Mouse (Mus musculus) forebrain, embryonic 12.5 days (tissue): ENCODE results near the gene Bcat1. TPM values are rescaled to one million over a fixed set of nuclear protein-coding genes. Genes with fewer than 3 reads are reported as not detected.
A peak's percentile ranks its signal among the peaks of the same experiment; 100 is the strongest.

Experiments used
- ATAC-seq: fragments of 200-750 bp; cut with Nextera tagmentation; 2 replicates; pipeline ENCODE4 v1.8.0; 2017; ENCODE audit warnings: moderate TSS enrichment; ENCODE audit not compliant: low FRiP score
- H3K27ac ChIP-seq: fragments of 300-500 bp; sonication (generic); 2 replicates; pipeline ENCODE4 v1.5.1; 2016; ENCODE audit warnings: mild to moderate bottlenecking
- H3K27me3 ChIP-seq: fragments of 300-500 bp; sonication (generic); 2 replicates; pipeline ENCODE4 v1.6.1; 2016; ENCODE audit warnings: mild to moderate bottlenecking
- H3K36me3 ChIP-seq: fragments of 300-500 bp; sonication (generic); replicated peaks from 2 replicates; pipeline ENCODE4 v1.6.1; 2016; ENCODE audit warnings: mild to moderate bottlenecking
- H3K4me1 ChIP-seq: fragments of 300-500 bp; sonication (generic); 2 replicates; pipeline ENCODE4 v1.6.1; 2016
- H3K4me2 ChIP-seq: fragments of 300-500 bp; sonication (generic); 2 replicates; pipeline ENCODE4 v1.6.1; 2016; ENCODE audit warnings: mild to moderate bottlenecking, moderate library complexity
- H3K4me3 ChIP-seq: fragments of 300-500 bp; sonication (generic); replicated peaks from 2 replicates; pipeline ENCODE4 v1.5.1; 2016; ENCODE audit warnings: mild to moderate bottlenecking
- H3K9ac ChIP-seq: fragments of 300-500 bp; sonication (generic); 2 replicates; pipeline ENCODE4 v1.6.1; 2016; ENCODE audit warnings: mild to moderate bottlenecking
- H3K9me3 ChIP-seq: fragments of 300-500 bp; sonication (generic); 2 replicates; pipeline ENCODE4 v1.6.1; 2016
- WGBS: fragments of 180-500 bp; shearing (Covaris S2); methylation state at CpG from one replicate; pipeline ENCODE4 v1.1.7; 2016; 5-methylcytosine and 5-hydroxymethylcytosine counted together
- polyA plus RNA-seq: library from polyadenylated mRNA; unstranded; fragments of >200 nt; fragmentation: Nextera tagmentation; extraction: Ambion mirVana; gene quantifications from 2 replicates; pipeline ENCODE4 v1.2.1, GENCODE M21; 2016

Gene Bcat1
- polyA plus RNA-seq, 1 experiment from 2014 or later, result 98.9 TPM

DNA sequence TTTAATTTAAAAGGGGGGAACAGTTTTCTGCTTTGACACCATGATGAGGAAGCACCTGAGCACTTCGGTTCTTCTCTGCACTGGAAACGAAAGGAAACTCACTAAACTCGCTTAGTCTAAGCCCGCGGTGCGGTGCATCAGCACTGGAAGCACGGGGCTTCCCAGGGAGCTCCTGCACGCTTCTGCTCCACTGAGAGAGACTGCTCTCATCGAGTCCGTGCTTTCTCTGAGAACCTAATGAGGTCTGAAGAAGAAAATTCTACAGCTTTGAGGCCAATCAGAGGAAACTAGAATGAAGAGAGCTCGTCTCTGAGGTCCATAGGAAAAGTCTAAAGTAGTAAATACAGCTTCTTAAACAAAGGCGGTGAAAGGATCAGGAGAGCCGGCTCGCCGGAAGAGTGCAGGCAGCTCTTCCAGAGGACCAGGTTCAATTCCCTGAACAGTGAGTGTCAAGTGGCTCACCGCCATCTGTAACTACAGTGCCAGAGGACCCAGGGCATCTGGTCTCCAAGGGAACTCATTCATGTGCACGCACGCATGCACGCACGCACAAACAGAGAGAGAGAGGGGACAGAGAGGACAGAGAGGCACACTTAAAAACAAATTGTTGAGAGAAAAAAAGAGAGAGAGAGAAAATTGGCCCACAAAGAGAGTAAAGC is 30.9 kb downstream of the Bcat1 start:
- Histone ChIP-seq H3K4me3 (peak overlapping the region; percentile 10), H3K27ac (peak overlapping the region; percentile 33), H3K4me2 (peak overlapping the region; percentile 96), H3K4me1 (peaks cover 50% of the 10 kb centered on the region), H3K9me3 (no peaks in the 10 kb centered on the region), H3K36me3 (no peaks in the 10 kb centered on the region), H3K27me3 (no peaks in the 10 kb centered on the region), H3K9ac (peak overlapping the region; percentile 14; the same call in 1 of the 2 replicates)
- peak; percentile 52 for ATAC-seq
- WGBS, result 45% methylated on average over 20 of the region's 20 CpGs

DNA sequence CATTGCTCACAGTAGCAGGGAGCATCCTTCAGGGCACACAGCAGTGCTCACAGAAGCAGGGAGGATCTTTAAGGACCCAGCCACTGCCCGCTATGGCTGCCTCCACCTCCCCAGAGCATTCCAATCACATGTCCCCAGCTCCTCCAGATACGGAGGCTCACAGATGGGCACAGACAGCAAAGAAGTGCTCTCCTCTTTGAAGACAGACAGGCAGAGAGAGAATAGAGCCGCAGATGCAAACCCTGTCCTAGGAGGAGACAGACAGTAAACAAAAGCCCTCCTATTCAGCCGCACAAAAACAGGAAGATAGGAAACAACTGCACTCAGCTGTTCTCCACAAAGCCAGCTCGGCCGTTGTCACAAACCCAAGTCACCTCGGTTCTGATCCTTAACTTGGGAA is 35.3 kb downstream of the Bcat1 start:
- H3K4me2 ChIP-seq, result no peak overlapping the region
- peaks cover 31% of the 10 kb centered on the region for H3K4me1 ChIP-seq
- no peak overlapping the region for H3K4me3 ChIP-seq
- H3K36me3 ChIP-seq, result peaks cover 28% of the 10 kb centered on the region
- 39% methylated on average over 7 of the region's 7 CpGs for WGBS
- H3K9ac ChIP-seq, result no peak overlapping the region
- no peaks in the 10 kb centered on the region for H3K27me3 ChIP-seq
- ATAC-seq, result 0 out of 2 replicates have a peak, but pooled peaks have one; percentile 15
- no peaks in the 10 kb centered on the region for H3K9me3 ChIP-seq
- 0 out of 2 replicates have a peak overlapping the region, but pooled peaks have one; percentile 11 for H3K27ac ChIP-seq

DNA sequence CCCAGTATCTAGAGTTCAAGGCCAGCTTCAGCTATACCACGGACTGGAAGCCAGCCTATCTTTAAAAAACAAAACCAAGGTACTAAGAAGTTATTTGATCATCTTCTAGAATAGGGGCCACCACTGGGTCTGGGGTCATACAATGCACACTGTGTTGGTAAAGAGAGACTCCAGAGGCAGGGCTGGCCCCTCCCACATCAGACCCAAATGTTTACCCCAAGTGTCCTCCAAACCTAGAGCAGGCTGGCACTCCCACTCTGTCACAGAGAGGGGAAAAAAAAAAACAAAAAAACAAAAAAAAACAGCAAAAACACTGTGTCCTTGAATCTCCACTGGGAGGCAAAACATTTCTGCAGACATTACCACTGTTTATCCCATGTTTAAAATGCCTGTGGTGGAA is 38.4 kb downstream of the Bcat1 start:
- no peaks in the 10 kb centered on the region for H3K27me3 ChIP-seq
- no peak overlapping the region for H3K9ac ChIP-seq
- no peak overlapping the region for H3K27ac ChIP-seq
- H3K4me3 ChIP-seq, result no peak overlapping the region
- no peak for ATAC-seq
- H3K36me3 ChIP-seq, result peaks cover 47% of the 10 kb centered on the region
- H3K4me2 ChIP-seq, result no peak overlapping the region
- H3K9me3 ChIP-seq, result no peaks in the 10 kb centered on the region
- 81% methylated on average over 1 of the region's 1 CpGs for WGBS
- H3K4me1 ChIP-seq, result peaks cover 14% of the 10 kb centered on the region

DNA sequence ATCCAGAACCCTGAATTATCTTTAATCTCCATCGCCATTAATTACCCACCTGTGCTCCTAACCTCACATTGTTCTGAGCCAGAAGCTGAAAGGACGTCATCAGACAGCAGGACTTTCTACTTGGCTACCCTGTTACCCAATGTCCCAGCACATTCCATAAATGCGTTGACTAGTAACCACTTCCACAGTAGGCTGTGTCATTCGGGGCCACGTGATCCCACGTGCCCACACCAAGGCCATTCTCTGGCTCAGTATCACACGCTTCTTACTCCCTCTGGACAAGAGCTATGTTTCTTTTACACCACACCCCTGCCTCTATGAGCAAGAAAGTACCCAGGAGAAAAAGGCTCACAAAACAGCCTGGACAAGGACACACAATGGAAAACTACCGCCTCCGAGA is 40.6 kb downstream of the Bcat1 start:
- no peak for ATAC-seq
- no peaks in the 10 kb centered on the region for H3K27me3 ChIP-seq
- 93% methylated on average over 9 of the region's 9 CpGs for WGBS
- H3K36me3 ChIP-seq, result peaks cover 66% of the 10 kb centered on the region
- H3K4me2 ChIP-seq, result no peak overlapping the region
- H3K9ac ChIP-seq, result no peak overlapping the region
- 0 out of 2 replicates have a peak, but pooled peaks cover under 1% of the 10 kb centered on the region for H3K4me1 ChIP-seq
- no peak overlapping the region for H3K27ac ChIP-seq
- H3K4me3 ChIP-seq, result no peak overlapping the region
- H3K9me3 ChIP-seq, result no peaks in the 10 kb centered on the region

DNA sequence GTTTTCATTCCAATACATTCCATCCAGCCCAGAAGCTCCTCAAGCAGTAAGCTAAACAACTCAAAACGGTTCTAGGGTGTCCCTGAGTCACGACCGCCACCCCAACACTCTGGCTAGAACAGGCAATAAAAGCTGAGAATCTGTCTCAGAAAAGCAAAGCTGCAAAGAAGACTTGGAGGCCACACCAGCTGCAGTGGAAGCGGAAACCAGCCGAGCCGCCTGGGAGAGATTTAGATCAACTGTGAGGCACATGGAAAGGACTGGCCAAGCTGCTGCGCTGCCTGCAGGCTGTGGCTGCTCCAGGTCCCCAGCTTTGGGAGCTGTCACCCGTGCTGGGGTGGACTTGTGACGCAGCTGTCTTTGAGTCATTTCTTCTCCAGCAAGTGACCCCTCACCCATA is 45.4 kb downstream of the Bcat1 start:
- H3K9me3 ChIP-seq, result no peaks in the 10 kb centered on the region
- H3K27me3 ChIP-seq, result no peaks in the 10 kb centered on the region
- ATAC-seq, result no peak
- H3K4me2 ChIP-seq, result no peak overlapping the region
- peaks cover 69% of the 10 kb centered on the region for H3K36me3 ChIP-seq
- no peaks in the 10 kb centered on the region for H3K4me1 ChIP-seq
- WGBS, result 87% methylated on average over 9 of the region's 9 CpGs
- no peak overlapping the region for H3K27ac ChIP-seq
- no peak overlapping the region for H3K4me3 ChIP-seq
- no peak overlapping the region for H3K9ac ChIP-seq

DNA sequence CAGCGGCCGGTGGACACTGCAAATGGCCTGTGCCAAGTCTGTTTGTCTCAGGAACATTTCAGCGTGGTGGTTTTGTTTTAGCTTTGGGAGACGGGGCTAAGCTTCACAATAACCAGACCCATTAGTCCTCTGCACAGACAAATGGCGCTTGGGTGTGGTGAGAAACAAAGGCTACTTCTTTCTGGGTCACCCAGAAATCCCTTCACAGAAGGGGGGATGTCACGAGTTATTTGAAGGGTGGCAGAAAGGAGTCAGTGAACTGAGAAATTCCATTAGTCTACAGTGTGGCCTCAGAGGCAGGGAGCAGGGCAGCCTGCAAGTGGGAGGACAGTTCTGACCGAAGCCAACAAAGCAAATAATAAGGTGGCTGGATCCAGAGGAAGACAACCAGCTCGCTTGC is 52.0 kb downstream of the Bcat1 start:
- ATAC-seq, result no peak
- Histone ChIP-seq H3K9me3 (no peaks in the 10 kb centered on the region), H3K4me2 (no peak overlapping the region), H3K4me1 (peaks cover 7% of the 10 kb centered on the region; the same call in 1 of the 2 replicates), H3K9ac (no peak overlapping the region), H3K27ac (no peak overlapping the region), H3K36me3 (peaks cover 63% of the 10 kb centered on the region), H3K4me3 (no peak overlapping the region), H3K27me3 (no peaks in the 10 kb centered on the region)
- 25% methylated on average over 8 of the region's 8 CpGs for WGBS

DNA sequence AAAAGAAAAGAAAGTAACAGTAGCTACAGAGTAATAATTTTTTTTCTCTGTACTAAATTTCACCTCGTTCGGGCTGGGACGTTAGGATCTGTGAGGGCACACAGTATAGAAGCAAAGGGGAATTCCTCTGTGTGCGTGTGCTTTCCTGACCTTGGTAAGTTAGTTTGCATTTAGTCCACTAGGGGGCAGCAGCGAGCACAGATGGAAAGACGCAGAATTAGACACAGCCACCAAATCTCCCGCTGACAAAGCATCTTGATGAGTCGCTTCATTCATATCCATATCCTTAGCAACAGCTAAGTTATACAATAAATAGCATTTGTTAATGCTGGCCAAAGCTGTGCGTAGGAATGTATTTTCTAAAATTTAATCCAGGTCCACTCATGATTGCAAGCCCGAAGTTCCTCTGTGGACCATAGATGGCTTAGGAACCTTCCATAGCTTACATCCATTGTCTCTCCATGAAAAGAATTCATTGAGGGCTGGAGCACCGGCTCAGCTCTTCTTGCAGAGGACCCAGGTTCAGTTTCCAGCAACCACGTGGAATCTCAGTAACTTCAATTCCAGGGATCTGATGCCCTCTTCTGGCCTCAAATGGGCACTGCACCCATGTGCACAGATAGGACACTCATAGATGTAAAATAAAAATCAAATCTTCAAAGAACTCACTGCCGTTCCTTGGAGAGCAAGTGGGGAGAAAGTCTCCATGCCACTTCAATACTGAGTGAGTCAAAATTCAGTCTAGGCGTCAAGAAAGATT is 52.8 kb downstream of the Bcat1 start:
- no peak overlapping the region for H3K4me3 ChIP-seq
- H3K4me1 ChIP-seq, result peaks cover 7% of the 10 kb centered on the region; the same call in 1 of the 2 replicates
- no peak overlapping the region for H3K27ac ChIP-seq
- H3K9me3 ChIP-seq, result no peaks in the 10 kb centered on the region
- H3K4me2 ChIP-seq, result no peak overlapping the region
- H3K9ac ChIP-seq, result no peak overlapping the region
- no peaks in the 10 kb centered on the region for H3K27me3 ChIP-seq
- peaks cover 63% of the 10 kb centered on the region for H3K36me3 ChIP-seq
- 83% methylated on average over 14 of the region's 14 CpGs for WGBS
- no peak for ATAC-seq

DNA sequence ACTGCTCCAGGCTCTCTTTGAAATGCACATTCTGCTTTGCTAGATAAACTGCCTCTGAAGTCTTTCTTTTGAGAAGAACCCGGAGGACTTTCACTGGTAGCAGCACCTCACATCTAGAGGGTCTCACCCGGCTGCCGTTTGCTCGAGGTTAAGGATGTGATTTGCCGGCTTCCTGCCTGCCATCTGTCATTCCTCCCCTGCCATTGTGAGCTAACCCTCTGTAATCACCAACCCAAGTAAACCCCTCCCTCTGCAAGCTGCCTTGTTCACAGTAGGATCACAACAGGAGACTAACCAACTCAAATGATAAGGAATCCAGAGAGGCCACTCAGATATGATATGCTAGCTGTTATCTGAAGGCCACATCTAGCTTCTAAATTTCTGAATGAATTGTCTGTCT is 53.6 kb downstream of the Bcat1 start:
- Histone ChIP-seq H3K4me3 (no peak overlapping the region), H3K4me2 (no peak overlapping the region), H3K9ac (no peak overlapping the region), H3K36me3 (peaks cover 69% of the 10 kb centered on the region), H3K27me3 (no peaks in the 10 kb centered on the region), H3K9me3 (no peaks in the 10 kb centered on the region), H3K27ac (no peak overlapping the region), H3K4me1 (peaks cover 7% of the 10 kb centered on the region; the same call in 1 of the 2 replicates)
- no peak for ATAC-seq
- WGBS, result 79% methylated on average over 5 of the region's 5 CpGs

DNA sequence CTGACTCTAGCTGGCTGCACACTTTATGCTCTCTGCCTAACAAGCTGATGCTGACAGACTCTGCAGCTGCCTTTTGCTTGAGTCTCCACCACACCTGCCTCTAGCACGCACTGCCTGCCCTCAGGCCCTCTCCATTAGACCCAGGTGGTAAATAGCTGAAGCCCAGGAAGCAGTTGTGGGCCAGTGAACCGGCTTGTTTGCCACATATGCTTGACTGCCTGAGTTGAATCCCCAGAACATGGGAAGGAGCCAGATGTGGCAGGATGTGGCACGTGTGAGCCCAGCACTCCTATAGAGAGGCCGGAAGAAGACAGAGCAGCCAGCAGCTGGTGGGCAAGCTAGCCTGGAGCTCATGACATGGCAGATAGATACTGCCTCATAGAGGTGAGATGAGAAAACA is 55.4 kb downstream of the Bcat1 start:
- Histone ChIP-seq H3K9ac (no peak overlapping the region), H3K4me2 (no peak overlapping the region), H3K27ac (no peak overlapping the region), H3K9me3 (no peaks in the 10 kb centered on the region), H3K4me1 (peaks cover 7% of the 10 kb centered on the region; the same call in 1 of the 2 replicates), H3K4me3 (no peak overlapping the region), H3K27me3 (no peaks in the 10 kb centered on the region), H3K36me3 (peaks cover 76% of the 10 kb centered on the region)
- 91% methylated on average over 4 of the region's 4 CpGs for WGBS
- no peak for ATAC-seq

DNA sequence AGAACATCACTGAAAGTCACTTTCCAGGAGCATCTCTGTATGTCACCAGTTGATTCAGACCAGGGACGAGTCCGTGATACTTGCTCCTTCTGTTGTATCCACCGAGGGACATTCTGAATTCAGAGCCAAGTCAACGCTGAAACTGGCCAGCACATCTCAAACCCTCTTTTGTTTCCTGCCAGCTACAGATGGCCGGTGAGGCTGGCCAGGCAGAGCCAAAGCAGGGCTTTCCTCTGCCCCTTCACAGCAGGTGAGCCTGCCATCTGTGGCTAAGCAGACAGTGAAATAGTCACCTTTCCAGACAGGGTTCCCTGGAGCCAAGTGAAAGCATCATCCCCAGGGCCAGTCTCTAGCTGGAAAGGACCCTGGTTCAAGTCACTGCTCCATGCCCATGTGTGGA is 57.7 kb downstream of the Bcat1 start:
- H3K27me3 ChIP-seq, result no peaks in the 10 kb centered on the region
- no peak overlapping the region for H3K4me2 ChIP-seq
- no peak overlapping the region for H3K9ac ChIP-seq
- peaks cover 77% of the 10 kb centered on the region for H3K36me3 ChIP-seq
- ATAC-seq, result no peak
- peaks cover 6% of the 10 kb centered on the region; the same call in 1 of the 2 replicates for H3K9me3 ChIP-seq
- no peak overlapping the region for H3K4me3 ChIP-seq
- WGBS, result 89% methylated on average over 5 of the region's 5 CpGs
- H3K27ac ChIP-seq, result no peak overlapping the region
- no peaks in the 10 kb centered on the region for H3K4me1 ChIP-seq

DNA sequence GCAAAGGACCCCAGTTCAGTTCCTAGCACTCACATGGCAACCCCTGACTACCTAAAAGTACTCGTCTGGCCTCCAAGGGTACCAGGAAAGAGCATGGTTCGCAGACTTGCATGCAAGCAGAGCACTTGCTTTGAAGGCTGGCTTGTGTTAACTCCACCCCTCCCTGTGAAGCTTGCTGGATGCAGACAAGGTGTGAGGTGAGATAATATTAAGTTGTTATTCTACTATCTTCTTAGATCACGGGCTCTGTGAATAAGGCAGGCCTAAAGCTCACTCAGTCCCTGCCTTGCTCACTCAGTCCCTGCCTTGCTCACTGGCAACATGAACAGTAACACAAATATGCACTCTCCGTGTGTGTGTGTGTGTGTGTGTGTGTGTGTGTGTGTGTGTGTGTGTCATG is 58.5 kb downstream of the Bcat1 start:
- WGBS, result 94% methylated on average over 4 of the region's 4 CpGs
- Histone ChIP-seq H3K4me1 (no peaks in the 10 kb centered on the region), H3K9me3 (peaks cover 6% of the 10 kb centered on the region; the same call in 1 of the 2 replicates), H3K4me2 (no peak overlapping the region), H3K36me3 (peaks cover 78% of the 10 kb centered on the region), H3K27ac (no peak overlapping the region), H3K27me3 (no peaks in the 10 kb centered on the region), H3K4me3 (no peak overlapping the region), H3K9ac (no peak overlapping the region)
- ATAC-seq, result no peak

DNA sequence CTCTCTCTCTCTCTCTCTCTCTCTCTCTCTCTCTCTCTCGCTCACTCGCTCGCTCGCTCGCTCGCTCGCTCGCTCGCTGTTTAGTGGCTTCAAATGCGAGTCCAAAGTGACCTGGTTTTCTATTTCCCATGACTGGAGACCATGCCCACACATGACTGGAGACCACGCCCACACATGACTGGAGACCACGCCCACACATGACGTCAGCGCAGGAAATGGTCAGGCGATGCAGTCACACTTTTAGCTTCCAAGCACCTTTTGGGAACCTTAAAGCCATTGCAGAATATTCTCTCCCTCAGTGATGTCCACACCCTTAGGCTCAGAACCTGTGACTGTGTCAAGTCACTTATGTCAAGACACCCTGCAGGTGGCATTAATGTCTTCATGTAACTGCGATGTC is 59.3 kb downstream of the Bcat1 start:
- Histone ChIP-seq H3K4me2 (no peak overlapping the region), H3K9me3 (peaks cover 6% of the 10 kb centered on the region; the same call in 1 of the 2 replicates), H3K4me3 (no peak overlapping the region), H3K27me3 (no peaks in the 10 kb centered on the region), H3K36me3 (peaks cover 79% of the 10 kb centered on the region), H3K27ac (no peak overlapping the region), H3K9ac (no peak overlapping the region), H3K4me1 (0 out of 2 replicates have a peak, but pooled peaks cover 4% of the 10 kb centered on the region)
- 95% methylated on average over 16 of the region's 16 CpGs for WGBS
- no peak for ATAC-seq
